Mouse (Mus musculus): ENCODE results near the gene Sdc4.

Sdc4 gene

DNA sequence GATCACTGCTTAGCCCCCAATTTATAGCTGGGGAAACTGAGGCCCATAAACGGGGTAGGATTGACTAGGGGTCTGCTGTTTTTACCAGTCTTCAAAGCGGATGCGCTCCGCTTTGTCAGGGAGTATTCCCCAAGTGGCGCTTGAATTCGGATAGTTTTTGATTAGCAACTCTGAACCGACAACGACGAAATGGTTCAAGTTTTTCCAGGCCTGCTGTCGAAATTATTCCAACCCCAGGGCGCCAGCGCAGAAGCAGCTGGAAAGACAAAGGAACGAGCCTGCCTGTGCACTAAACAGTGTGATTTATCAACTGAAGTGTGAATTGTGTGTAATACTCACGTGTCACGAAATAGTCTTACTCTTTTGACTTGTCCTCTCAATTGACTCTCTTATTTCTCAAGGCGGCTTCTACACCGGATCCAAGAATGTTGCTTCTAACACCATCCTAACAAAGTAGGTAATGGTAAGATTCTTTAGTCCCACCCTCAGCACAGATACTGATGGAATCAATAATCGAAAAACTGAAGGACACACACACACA, at the start of gene Sdc4:
Gene Sdc4, minus strand, starts transcription at position 428 of the 541 bp plus-strand sequence.
- no peak for DNase-seq

DNA sequence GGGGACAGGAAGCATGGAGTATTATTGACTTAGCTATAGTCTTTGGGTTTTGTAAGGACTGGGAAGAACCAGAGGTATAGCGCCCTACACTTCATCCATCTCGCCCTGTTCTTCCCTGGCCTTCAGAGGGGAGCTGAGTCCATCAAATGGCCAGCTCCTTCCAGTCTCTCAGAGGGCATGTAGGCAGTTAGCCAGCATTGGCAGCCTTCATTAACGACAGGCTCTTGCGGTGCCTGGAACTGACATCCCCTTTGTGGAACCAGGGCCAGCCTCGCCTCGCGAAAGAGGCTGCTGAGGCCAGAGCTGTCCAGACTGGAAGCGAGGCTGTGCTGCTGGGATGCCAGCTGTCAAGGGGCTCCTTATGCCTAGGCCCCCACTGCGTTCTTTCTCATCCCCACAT, 44.1 kb upstream of the Sdc4 start:
- DNase-seq = no peak

DNA sequence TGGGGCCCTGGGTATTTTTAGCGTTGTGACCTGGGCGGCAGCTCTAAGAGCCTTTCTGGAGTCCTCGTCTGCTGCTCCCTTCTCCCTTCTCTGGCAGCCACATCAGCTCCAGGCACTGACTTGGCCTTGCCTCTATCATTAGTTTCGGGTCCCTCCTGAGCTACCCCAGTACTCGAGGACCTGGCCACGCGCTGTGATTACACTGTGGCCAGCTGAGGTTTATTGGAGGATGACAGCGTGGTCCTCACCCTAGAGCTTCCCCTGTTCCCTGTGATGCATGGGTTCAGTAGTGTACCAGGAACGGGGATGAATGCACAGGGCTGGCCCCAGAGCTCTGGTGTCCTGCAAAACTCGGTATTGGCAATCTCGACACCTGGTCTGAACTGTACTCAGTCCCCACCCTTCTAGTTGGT, 43.4 kb upstream of the Sdc4 start:
- no peak for DNase-seq

DNA sequence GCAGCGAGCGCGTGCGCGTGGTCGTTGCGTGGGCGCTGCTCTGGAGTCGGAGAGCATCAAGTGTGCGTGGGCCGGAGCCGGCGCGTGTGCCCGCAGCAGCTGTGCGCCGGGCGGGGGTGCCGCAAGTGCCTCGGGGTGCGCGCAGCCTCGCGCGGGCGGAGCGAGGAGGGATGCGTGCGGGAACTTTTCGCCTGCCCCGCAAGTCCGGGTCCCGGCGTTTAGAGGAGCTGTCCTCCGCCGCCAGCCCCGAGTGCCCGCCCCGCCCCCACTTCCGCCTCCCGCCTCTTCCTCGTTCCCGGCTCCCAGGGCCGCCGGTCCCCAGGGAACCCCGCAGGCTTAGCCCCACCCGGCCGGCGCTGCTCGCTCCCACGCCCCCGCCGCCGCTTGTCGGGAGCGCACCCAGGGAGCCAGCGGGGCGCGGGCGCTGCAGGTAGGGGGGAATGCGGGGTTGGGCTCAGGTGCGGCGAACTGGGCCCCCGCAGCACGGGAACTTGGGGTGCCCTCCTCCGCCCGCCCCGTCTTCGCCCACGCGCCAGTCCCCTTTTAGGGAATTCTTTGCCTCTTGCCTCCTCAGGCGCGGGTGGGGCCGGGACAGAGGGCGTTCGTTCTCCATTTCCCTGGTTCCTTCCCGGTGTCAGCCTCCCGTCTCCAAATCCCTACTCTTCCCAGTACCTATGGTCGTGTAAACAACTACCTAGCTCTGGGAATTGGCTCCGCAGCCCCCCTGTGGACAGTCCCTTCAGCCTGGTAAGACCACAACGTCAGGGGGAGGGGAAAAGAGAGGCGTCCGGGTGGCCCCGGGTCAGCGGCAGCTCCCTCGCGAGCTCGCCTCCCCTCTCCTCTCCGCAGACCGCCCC, 42.8 kb upstream of the Sdc4 start:
- peak; percentile 77 to 83 for DNase-seq

DNA sequence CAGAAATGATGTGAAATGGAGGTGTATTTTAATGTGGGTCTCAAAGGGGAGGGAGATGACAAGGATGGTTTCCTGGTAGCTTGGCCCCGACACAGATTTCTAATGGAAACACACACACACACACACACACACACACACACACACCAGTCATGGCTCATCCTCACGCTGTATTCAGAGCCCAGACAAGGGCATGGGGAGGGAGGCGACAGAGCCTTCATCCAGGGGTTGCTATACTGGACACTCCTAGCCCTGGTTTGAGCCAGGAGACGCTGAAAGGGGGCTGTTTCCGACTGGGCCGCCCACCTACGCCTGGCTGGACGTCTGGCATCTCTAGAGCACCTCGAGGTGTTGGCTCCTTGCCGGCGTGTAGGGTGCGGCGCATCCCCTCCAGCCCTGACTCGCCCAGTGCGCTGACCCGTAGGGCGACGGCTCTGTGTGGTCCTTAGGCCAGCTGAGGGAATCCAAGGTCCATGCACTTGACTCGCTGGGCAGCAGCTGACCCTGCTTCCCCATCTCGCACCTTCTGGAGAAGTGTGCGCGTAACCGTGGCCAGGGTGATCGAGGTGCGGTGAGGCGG, 42.1 kb upstream of the Sdc4 start, which contains the start of gene Dbndd2:
Gene Dbndd2, plus strand, starts transcription at position 426 of the 577 bp plus-strand sequence.
- peak; percentile 79 to 90 for DNase-seq

DNA sequence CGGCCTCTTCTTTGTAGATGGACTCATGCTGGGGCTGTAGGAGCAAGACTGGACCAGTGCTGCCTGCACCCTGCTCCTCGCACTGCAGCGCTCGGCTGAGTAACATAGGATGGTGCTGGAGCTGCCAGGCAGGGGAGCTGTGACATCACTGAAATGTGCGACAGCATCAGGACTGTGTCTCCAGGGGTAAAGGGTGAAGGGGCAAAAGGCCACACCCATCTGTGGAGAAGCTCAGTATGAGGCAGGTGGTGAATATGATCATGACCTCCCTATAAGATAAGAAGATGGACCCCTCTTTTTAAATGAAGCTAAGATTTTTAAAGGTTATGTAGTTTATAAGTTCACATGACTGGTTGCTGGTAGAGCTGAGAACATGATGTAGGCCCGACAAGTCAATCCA, 29.9 kb upstream of the Sdc4 start, which contains the start of gene Trp53tg5:
Gene Trp53tg5, minus strand, starts transcription at position 101 of the 400 bp plus-strand sequence.
- DNase-seq = no peak

DNA sequence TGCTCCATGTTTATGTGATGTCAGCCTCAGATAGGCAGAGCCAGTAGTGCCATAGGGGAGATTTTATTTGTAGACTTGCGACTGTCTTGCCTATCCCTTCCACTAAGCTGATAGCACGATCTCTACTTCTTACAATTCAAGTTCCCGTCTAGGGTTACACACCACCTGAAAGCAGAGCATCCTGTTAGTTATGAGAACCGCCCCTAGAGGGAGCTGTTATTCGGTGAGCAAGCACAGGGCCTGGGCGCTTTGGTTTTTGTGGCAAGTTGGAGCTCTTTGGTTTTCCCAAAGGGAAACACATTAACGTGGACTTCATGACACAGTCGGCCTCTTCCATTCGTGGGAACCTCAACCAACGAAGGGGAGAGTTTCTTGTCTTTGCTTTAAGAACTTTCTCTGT, 26.6 kb upstream of the Sdc4 start:
- DNase-seq = peak; percentile 78 to 88

DNA sequence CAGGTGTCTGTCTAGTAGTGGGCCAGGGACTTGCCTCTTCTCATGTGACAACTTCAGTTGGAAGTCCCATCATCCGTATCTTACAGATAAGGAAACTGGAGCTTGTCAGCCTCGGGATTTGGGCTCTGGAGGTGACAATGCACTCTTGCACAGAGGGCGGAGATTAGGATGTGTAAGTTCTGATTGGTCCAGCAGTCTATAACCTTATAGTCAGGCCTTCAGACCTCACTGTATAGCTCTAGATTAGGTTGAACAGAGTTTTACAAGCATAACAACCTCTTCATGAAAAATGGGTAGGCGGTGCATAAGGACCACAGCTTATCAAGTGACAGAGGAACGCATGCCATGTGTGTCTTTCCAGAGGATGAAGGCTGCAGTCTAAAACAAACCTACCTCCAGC, 23.1 kb upstream of the Sdc4 start:
- no peak for DNase-seq

DNA sequence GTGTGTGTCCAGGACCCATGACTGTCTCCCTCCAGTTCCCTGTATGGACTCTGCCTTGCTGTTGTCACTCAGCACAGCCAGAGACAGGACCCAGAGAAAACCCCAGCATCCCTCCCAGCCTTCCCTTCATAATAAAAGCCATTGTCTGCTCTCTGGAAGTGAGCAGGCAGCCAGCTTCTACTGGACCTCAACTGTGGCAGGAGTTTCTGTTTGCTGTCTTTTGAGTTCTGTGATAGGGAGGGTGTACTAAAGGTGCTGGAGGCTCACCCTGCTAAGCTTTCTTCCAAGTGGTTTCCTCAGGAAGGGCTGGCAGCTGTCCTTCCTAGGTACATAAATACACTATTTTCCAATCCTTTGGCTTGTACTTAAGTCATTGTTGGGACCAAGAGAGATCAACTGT, 21.5 kb upstream of the Sdc4 start:
- no peak for DNase-seq

DNA sequence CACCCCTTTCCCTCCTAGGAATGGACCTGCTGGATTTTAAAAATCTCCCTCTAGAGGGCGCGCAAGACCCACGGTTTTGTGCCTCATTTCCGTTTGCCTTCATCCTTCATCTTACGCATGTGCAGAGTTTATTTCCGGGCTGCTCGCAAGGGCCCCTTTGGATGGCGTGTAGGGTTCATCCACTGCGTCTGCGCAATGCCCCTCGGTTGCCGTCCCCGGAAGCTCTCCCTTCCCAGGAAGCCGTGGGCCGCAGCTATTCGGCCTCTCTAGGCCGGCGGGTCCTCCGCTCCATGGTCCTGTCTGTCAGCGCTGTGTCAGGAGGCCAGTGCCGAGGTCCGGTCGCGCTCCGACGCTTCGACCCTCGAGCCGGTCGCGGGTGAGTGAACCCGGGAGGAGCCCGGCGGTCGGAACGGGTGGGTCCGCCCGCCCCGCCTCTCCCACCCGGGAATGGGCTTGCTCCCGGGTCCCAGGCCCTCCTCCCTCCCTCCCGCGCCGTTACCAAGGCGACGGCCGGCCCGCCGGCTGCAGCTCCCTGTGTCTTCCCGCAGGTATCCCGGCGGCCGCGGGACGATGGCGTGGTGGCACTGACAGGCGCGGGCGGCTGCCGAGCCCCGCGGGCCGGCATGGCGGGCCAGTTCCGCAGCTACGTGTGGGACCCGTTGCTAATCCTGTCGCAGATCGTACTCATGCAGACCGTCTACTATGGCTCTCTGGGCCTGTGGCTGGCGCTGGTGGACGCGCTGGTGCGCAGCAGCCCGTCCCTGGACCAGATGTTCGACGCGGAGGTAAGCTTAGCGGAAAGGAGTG, 17.3 kb upstream of the Sdc4 start, which contains the start of gene Gm20458:
Gene Gm20458, plus strand, starts transcription at position 223 of the 807 bp plus-strand sequence.
- peak; percentile 97 to 99 for DNase-seq

DNA sequence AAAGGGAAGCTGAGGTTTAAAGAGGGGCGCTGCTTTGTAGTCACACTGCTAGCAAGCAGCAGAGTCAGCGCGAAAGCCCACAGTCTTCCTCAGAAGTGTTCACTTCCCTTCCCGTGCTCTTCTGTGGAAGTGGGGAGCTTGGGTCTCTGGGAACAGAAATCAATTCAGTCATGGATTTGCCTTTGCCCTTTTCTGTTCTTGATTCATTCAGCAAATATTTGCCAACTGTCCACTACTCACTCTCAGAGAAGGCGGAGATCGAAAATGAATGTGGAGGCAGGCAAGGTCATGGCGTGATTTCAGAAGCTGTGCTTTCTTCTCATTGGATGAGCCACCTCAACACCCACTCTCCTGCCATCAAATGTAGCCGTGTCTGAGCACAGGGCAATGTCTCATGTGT, 14.8 kb upstream of the Sdc4 start:
- peak in 1 of 2 experiments; percentile 53 for DNase-seq

DNA sequence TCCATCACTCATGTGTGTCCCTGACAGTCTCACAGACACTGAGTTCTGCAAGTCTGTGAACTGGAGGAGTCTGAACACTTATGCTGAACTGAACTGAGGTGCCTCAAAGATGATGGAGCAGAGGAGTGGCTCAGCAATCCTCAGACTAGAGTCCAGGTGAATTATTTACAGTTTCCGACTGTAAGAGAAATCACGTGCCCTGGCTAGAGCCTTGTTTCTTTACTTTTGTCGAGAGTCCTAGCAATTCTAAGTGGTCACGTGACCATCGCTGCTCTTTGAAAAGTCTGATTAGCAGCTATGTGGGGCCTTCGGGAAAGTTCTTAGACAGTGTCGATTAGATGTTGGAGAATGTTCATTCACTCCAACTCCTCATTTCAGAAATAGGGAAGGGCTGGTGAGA, 14.3 kb upstream of the Sdc4 start:
- peak; percentile 81 to 84 for DNase-seq

DNA sequence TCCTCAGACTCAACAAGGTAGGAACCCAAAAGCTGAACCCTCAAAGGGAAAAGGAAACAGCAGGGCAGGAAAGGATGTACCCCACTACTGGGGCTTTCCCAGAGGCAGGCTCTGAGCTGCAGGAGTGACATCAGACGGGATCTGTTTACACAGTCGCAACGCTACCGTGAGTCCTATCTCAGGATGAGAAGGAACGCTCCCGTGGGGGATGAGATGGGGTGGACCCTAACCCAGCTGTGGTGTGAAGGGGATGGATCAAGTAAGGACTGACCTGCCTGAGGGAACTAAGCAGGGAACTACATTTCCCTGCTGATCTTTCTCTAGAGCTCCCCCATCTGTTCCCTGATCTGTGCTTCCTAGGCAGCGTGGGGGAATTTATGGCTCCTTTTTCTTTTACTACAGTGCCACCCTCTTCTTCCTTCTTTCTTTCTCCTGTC, 13.2 kb upstream of the Sdc4 start, which contains the start of gene Sys1:
Gene Sys1, plus strand, starts transcription at position 101 of the 437 bp plus-strand sequence.
- DNase-seq = peak; percentile 32 to 55

DNA sequence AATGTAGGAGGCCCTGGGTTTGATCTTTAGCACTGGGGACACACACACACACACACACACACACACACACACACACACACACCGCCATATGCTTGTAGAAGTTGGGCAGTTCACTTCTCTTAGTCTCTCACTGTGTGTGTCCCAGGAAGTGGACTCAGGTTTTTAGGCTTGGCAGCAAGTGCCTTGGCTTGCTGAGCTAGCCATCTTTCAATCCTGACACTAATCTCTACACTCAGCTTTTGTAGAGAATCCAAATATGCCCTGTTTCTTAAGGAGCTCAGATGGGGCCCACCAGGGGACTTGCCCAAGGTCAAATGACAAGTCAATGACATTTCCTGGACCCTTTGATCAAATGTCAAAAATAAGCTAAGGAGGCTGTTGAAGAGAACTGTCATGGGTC, 12.7 kb upstream of the Sdc4 start:
- DNase-seq = no peak

DNA sequence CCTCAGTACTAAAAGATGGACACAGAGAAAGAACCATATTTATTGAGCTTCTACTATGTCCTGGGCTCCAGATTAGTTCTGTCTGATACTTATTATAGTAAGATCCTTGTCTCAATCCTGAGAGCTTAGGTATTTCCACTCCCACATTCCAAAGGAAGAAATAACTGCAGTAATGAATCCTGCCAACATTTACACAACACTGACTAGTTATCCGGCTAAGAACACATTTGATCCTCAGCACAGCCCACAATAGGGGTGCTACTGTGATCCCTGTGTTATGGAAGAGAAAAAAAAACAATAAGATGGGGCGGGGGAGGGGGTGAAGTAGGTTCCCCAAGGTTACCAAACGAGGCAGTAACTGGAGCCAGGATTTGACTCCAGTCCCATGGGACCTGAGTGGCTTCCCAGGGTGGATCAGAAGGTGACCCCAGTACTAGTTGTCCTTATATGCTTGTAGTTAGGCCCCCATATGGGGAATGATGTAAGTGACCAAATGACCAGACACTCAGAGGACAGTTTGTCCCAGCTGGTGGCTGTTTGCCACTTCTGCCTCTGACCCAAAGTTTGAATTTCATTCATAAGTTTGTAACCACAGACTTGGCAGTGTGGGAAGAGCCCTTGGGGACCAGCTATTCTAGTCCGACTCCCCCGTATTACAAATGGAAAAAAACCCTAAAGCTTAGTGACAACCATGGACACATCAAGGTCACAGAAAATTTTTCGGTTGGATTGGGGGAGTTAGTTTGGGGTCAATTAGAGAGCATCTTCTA, 11.9 kb upstream of the Sdc4 start:
- DNase-seq = peak in 1 of 2 experiments; percentile 71

DNA sequence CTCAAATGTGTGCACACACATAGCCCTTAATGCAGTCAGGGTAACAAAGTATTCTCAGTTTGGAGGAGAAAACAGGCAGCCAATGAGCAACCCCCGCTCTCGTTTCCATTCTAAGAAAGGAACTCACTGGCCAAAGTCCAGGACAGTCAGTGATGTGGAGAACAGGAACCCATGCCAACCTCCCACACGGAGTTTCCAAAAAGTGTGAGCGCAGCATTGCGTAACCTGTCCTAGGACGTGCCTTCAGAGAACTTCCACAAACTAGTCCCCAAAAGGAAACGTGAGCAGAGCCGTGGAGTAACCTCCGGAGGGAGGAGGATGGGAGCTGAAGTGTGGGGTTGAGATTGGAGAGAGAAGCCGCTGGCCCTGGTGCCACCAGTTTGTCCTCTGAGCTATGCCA, 11.2 kb upstream of the Sdc4 start:
- peak; percentile 95 to 96 for DNase-seq

DNA sequence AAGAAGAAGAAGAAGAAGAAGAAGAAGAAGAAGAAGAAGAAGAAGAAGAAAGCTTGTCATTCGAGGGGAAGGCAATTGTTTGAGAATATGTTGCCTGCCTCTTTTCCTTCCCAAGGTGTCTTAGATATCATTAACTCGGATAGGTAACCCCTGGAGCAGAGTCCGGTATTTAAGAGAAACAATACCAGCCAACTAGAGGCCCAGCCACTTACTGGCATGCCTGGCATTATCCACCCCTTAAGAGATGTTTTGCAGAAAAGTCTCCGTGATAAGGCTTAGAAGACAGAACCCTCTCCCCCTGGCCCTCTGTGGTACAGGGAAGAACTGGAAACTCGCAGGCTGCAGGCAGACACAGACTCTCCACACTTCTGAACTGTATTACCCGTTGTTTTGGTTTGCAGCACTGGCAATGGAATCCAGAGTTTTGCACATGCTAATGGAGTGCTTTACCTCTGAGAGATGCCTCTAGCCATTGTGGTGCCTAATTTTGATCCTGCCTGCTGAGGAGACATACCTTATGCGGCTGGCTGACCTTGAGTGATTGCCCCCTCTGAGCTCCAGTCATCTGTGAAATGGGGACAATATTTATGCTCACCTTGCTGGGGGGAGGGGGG, 10.3 kb upstream of the Sdc4 start:
- DNase-seq = peak; percentile 42 to 68

DNA sequence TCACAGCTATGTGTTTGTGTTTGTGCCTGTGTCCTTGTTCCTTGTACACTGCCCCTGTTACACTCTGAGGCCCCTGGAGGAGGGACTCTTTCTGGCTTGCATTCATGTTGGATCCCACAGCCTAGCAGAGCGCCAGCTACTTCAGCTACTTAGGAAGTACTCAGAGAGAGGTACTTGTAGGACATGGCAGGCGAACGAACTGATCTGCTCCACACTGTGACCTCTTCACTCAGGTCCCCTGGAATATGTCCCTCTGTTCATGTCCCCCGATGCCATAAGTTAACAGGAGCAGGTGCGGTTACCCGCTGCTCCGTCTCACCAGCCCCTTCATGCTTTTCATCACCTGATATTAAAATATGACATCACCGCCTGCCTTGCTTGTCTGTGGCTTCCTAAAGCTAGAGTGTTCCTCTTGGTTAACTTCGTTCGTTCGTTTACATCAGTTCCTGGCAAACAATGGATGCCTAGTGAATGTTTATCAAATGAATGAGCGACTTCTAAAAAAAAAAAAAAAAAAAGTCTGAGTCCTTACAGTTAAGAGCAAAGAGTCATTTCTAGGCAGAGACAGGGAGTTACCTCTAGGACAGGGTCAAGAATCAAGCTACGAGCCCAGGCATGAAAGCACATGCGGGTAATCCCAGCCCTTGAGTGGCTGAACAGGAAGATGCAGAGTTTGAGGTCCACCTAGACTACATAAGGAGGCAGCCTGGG, 9.5 kb upstream of the Sdc4 start:
- DNase-seq = peak; percentile 34 to 73

DNA sequence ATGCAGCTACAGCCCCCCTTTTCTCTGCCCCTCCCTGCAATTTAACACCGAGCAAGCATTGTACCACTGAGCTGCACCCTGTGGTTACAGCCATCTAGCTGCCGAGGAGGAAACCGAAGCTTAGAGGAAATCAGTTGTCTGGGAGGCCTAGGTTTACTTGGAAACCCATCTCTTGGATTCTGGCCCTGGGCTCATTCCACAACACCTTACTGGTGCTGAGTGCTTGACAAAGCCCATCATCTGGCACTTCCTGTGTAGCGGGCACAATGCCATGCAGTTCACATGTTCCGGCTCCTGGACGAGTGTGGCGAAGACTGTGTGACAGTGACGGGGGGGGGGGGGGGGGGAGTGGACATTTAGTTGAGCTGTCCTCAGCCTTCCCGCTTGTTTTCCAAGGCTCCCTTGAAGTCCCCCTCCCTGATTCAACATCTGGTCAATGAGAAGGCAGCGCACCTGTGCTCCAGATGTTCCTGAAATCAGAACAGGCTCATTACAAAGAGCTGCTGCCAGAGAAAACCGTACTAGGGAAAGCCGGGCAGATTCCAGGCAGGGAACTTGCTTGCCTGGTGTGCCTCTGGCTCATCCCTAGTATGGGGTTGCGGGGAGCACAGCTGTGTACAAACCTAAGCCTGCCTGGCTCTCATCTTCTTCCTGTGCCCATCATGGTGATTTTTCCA, 8.5 kb upstream of the Sdc4 start:
- DNase-seq = peak in 1 of 2 experiments; percentile 56
